Mouse (Mus musculus): Measurements from ENCODE around the gene Hacd2.

- TF ChIP-seq CTCF (IDR thresholded peaks at IDR 0.05; ENCODE audit: borderline replicate concordance, extremely low read depth, insufficient read depth, insufficient read length) (no peak), POLR2A (IDR thresholded peaks at IDR 0.05; ENCODE audit: borderline replicate concordance, extremely low read depth, insufficient read depth, insufficient read length, poor library complexity, severe bottlenecking) (no peak)
Observed at GRCm38 (mm10) chr16:35055194-35055506, 32.9 kb downstream of the Hacd2 start.
